Mouse (Mus musculus): ENCODE measurements around the gene Wdr25. TPM values are rescaled to one million over a fixed set of nuclear protein-coding genes. Genes with fewer than 3 reads are reported as not detected.

Wdr25 gene
- total RNA-seq, 2 experiments from 2014 or later: 7.4 TPM

DNA sequence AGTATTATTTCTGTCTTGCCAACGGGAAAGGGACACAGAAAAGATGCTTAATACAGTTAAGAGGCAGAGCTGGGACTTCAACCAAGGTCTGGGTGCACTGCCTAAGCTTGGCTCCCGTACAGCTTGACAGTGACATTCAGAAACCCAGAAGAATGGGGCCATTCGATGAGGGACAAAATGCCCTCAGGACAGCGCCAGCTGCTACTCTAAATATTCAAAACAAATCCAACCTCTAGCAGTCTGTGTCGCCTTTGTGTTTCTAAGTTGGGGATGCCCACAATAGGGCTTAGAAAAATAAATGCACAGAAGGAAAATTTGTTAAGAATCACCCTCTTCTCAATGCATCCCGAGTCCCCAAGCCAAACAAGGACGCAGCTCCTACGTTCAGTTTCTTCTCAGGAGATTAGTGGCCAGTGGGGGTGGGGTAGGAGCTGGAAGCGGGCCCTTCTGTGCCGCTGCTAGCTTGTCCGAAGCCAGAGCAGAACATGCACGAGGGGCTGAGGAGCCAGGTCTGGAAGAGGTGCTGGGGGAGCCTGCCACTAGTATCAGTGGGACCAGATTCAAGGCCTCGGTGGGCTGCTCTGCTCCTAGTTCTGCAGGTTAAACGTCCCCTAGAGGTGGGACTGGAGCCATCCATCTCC lies 144.9 kb downstream of the Wdr25 start:
- intact Hi-C loops (cut with DNase I): no loop called here
- peak in 1 of 2 experiments; percentile 19 for DNase-seq (ENCODE audit: low spot score in 2 of 2)

DNA sequence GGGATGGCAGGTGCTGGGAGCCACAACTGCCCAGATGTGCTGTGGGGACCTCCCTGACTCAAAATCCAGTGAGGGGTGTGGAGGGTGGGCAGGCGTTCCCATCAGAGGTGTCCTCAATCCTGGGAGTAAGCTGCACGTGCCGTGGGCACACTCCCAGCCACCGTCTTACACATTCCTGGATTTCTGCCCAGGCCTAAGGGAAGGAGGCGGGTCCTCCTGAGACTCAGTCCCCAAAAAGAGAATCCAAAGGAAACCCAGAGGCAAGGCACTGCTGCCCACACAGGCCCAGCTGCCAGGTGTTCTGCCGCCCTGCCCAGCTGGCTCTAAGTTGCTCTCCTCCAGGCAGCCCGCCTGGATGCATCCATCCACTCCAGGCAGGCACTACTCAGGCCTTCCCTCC lies 145.9 kb downstream of the Wdr25 start:
- intact Hi-C loops (cut with DNase I): no loop called here
- peak; percentile 48 to 55 for DNase-seq (ENCODE audit: low spot score in 2 of 2)

- DNase-seq (ENCODE audit: low spot score in 2 of 2): no peak
- intact Hi-C loops (cut with DNase I): no loop called here
Measured at GRCm38 (mm10) chr12:109044497-109044896, 151.1 kb downstream of the Wdr25 start.

DNA sequence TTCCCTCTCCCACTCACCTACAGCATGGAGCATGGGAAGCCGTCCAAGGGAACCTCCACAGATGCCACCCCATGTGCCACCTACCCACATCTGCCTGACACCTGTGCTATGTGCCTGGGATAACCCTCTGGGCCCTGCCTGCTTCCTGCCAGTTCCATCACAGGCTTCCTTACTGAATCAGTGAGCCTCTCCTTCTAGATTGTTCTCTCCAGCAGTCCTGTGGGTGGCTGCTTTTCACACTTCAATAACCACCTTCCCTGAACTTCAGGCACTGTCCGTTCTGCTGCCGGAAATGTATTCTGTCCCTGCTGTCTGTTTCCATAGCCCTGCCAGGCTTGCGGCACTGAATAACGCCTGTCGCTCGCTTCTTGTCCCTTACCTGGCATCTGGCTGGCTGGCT lies 152.2 kb downstream of the Wdr25 start:
- intact Hi-C loops (cut with DNase I): no loop called here

DNA sequence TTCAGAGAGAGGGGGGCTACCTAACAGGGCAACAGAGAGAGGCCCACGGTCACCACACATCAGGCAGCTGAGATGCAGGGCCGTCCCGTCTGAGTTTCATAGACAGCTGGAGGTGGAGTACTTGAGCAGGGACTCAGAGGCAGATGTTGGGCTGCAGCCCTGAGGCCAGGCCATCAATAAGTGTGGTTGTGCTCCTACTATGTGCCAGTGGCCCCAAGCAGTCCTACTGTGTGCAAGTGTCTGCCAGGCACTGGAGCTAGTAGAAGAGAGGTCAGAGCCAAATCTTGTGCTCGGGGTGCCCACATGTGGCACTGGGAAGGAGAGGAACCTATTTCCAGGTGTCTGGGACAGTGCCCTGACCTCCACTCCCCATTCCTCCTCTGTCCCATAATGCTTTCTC lies 156.5 kb downstream of the Wdr25 start:
- intact Hi-C loops (cut with DNase I): no loop called here
- DNase-seq (ENCODE audit: low spot score in 2 of 2): no peak

More for the DNA sequence above, 152.2 kb downstream of the Wdr25 start:
- DNase-seq (ENCODE audit: low spot score in 2 of 2): peak in 1 of 2 experiments; percentile 17

DNA sequence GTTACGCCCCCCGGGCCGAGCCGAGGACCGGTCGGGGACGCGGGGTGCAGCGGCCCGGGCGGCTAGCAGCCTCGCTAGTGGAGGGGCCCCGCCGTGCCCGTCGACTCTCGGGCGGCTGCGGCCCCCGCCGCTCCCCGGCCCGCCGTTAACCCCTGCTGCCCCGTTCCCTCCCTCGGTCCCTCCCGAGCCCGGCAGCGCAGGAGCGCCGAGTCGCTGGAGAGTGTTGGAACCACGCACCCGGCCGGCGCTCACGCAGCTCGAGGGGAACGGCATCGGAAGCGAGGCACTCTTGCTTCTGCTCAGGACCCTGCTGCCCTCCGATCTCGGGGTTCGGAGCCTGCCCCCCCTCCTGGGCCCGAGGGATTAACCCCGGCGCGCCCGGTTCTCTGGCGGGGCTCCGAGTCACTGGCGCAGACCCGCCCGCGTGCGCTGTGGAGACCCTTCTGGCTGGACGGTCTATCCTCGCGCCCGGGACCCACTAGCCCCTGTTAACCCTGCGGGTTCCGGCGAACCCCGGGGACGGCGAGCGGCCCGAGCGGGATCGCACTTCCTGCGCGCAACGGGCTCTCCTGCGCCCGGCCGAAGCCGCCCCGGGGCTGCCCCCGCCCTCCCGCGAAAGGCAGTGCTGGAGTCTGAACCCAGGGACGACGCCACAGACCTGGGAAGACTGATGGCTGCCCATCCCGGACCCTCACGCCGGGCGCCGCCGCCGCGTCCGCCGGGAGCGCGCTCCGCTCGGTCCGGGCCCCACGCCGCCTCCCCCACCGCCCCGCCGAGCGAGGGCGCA lies 159.8 kb downstream of the Wdr25 start:
- no peak for DNase-seq (ENCODE audit: low spot score in 2 of 2)

DNA sequence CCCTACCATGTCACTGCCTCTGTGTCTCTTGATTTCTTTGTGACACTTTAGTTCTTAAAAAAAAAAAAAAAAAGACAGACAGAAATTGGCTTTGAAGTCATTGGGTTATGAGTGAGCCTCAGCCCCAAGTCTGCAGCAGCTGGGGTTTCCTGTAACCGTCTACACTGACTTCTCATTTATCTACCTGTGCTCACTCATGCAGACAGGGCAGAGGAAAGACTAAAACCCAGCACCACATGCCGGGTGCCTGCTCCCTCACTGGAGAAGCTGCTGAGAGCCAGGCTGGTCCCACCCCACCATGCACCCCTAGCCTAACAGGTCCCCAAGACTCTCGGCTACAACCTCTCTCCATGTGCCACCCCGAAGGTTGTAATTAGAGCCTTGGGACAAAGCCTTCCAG lies 164.3 kb downstream of the Wdr25 start:
- DNase-seq (ENCODE audit: low spot score in 2 of 2): no peak
- intact Hi-C loops (cut with DNase I): no loop called here

More for the DNA sequence above, 159.8 kb downstream of the Wdr25 start:
- intact Hi-C loops (cut with DNase I): no loop called here

GRCm38 (mm10) chr12:109058660-109059059 lies 165.2 kb downstream of the Wdr25 start:
- DNase-seq (ENCODE audit: low spot score in 2 of 2): no peak
- intact Hi-C loops (cut with DNase I): no loop called here

DNA sequence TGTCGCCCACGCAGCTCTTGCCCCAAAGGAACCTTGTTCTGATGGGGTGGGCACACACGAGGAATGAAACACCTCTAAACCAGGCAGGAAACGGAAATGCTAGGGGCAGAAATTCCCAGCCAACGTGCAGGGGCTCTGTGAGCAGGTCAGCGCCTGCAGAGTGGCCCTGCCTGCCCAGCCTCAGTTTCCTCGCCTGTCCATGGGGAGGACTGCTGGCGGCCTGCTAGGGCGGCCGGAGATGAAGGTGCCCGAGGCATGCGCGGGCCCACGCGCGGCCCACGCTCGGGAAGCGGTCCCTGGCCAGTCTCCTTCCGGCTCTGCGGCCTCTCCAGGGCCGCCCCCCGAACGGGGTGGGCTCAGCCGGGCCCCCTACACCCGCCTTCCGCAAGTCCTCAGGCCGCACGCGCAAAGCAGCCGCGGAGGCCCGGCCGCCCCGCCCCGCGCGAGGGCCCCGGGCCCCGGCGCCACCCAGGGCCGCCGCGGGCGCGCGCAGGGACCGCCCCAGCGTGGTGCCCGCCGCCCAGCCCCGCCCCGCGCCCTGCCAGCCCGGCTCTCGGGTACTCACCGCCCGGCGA lies 174.2 kb downstream of the Wdr25 start:
- intact Hi-C loops (cut with DNase I): loop anchor here (5.0 kb wide), 1 partner anchor 325 kb away; no protein-coding TSS in a partner anchor
- DNase-seq (ENCODE audit: low spot score in 2 of 2): peak; percentile 52 to 62

DNA sequence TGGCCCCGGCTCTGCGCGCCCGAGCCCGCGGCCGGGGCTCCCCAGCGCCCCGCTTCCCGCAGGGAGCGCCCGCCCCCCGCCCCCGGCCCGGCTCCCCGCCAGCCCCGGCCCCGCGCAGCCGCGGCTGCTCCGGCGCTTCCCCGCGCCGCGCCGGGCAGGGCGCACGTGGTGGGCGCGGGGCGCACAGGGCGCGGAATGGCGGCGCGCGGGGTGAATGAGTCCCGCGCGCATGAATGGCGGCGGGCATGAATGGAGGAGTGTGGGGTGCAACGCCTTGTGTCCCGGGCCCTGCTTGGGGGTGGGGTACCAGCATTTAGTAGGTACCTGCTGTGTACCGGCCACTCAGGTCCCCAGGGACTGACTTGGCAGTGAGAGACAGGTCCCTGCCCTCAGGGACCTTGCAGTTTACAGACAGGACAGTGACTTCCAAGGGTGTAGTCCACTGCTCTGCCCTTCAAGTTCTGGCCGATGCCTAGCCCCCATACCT lies 174.8 kb downstream of the Wdr25 start, which contains the start of gene Begain:
Gene Begain, minus strand, starts transcription at position 51 of the 487 bp plus-strand sequence.
- intact Hi-C loops (cut with DNase I): loop anchor here (5.0 kb wide), 1 partner anchor 324 kb away; no protein-coding TSS in a partner anchor
- DNase-seq (ENCODE audit: low spot score in 2 of 2): no peak

DNA sequence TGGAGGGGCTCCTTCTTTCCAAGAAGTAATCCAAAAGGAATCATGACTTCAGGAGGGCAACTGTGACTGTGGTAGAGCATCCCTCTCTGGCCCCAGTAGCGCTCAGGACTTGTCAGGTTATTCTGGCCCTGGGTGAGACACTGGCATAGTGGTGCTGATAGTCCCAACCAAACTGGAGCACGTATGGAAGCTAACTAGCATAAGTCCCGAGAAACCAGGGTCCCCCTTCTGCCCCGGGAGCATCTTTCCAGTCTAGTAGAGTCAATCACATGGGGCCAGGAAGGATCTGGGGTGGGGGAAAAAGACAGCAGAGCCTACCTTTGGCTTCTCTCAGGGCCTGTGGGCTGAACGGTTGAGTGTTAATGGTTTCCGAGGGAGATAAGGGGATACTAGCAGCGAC lies 175.3 kb downstream of the Wdr25 start:
- intact Hi-C loops (cut with DNase I): loop anchor here (5.0 kb wide), 1 partner anchor 324 kb away; no protein-coding TSS in a partner anchor
- no peak for DNase-seq (ENCODE audit: low spot score in 2 of 2)

DNA sequence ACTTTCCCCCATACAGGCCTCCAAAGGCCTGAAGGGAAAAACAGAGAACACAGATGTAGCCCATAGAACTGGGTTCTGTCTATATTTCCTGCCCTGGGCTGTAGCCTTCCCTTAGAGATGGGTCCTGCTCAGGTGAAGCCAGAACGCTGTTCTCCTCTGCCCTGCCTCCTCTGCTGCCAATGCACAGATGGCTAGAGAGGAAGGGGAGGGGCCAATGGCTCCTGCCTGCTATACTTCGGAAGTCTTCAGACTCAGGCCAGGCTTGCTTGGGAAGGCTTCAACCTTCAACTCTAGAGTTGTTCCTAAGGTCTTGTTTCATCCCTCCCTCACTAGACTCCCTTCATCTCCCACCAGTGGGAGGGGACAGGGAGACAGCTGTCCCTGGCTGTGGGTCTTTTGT lies 176.3 kb downstream of the Wdr25 start:
- intact Hi-C loops (cut with DNase I): loop anchor here (5.0 kb wide), 1 partner anchor 323 kb away; no protein-coding TSS in a partner anchor
- no peak for DNase-seq (ENCODE audit: low spot score in 2 of 2)

- DNase-seq (ENCODE audit: low spot score in 2 of 2): no peak
- intact Hi-C loops (cut with DNase I): no loop called here
Measured at GRCm38 (mm10) chr12:109071248-109071647, 177.8 kb downstream of the Wdr25 start.

- intact Hi-C loops (cut with DNase I): no loop called here
- no peak for DNase-seq (ENCODE audit: low spot score in 2 of 2)
Measured at GRCm38 (mm10) chr12:109074106-109074505, 180.7 kb downstream of the Wdr25 start.

DNA sequence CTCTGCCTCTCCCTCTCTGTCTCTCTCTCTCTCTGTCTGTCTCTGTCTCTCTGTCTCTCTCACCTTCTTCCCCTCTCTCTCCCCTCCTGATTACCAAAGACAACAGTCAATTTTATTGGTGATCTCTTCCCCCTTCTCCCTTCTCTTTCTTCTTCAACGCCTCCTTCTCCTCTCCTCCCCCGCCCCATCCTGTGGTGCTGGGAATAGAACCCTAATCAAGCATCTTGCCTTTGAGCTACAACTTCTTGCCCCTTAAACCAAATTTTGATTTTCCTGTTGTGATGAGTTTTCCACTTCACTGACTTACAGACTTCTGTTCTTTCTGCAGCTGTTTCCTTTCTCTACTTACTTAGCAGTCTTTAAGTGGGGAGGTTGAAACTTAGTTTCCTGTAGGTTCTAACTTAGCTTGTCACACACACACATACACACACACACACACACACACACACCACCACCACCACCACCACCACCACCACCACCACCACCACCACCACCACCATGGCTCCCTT lies 181.4 kb downstream of the Wdr25 start:
- intact Hi-C loops (cut with DNase I): no loop called here
- no peak for DNase-seq (ENCODE audit: low spot score in 2 of 2)

- no peak for DNase-seq (ENCODE audit: low spot score in 2 of 2)
- intact Hi-C loops (cut with DNase I): no loop called here
Measured at GRCm38 (mm10) chr12:109077036-109077435, 183.6 kb downstream of the Wdr25 start.

Measured in left cerebral cortex, postnatal 14 days (tissue).